Mouse (Mus musculus) A20 (cell line): ENCODE results near the gene Mfsd1.
A peak's percentile ranks its signal among the peaks of the same experiment; 100 is the strongest.

ENCODE experiments used
- DNase-seq: peaks from one replicate; pipeline ENCODE4 v3.0.0-alpha.2; 2011; ENCODE audit warnings: low read depth, low spot score

Gene Mfsd1

GRCm38 (mm10) chr3:67582273-67583124 is at the start of gene Mfsd1:
Gene Mfsd1, plus strand, starts transcription at chr3:67582741.
- peak; percentile 96 for DNase-seq

GRCm38 (mm10) chr3:67543630-67544029 is 38.9 kb upstream of the Mfsd1 start:
- no peak for DNase-seq

- no peak for DNase-seq
Measured at GRCm38 (mm10) chr3:67551193-67551592, 31.3 kb upstream of the Mfsd1 start.

GRCm38 (mm10) chr3:67553281-67553680 is 29.3 kb upstream of the Mfsd1 start:
- peak; percentile 13 for DNase-seq

GRCm38 (mm10) chr3:67553927-67554448 is 28.6 kb upstream of the Mfsd1 start:
- DNase-seq, result no peak

GRCm38 (mm10) chr3:67555211-67555610 is 27.3 kb upstream of the Mfsd1 start:
- no peak for DNase-seq

GRCm38 (mm10) chr3:67557200-67557651 is 25.3 kb upstream of the Mfsd1 start:
- peak; percentile 92 for DNase-seq

- peak; percentile 14 for DNase-seq
Measured at GRCm38 (mm10) chr3:67557718-67558354, 24.7 kb upstream of the Mfsd1 start.

GRCm38 (mm10) chr3:67564731-67565357 is 17.7 kb upstream of the Mfsd1 start:
- DNase-seq, result peak; percentile 52

- DNase-seq, result no peak
Measured at GRCm38 (mm10) chr3:67565540-67566227, 16.9 kb upstream of the Mfsd1 start.

- peak; percentile 76 for DNase-seq
Measured at GRCm38 (mm10) chr3:67568015-67568618, 14.4 kb upstream of the Mfsd1 start.

- peak; percentile 67 for DNase-seq
Measured at GRCm38 (mm10) chr3:67572918-67573317, 9.6 kb upstream of the Mfsd1 start.

- DNase-seq, result peak; percentile 37
Measured at GRCm38 (mm10) chr3:67573523-67573922, 9.0 kb upstream of the Mfsd1 start.

- peak; percentile 31 for DNase-seq
Measured at GRCm38 (mm10) chr3:67576248-67576647, 6.3 kb upstream of the Mfsd1 start.

GRCm38 (mm10) chr3:67576724-67577123 is 5.8 kb upstream of the Mfsd1 start:
- DNase-seq, result peak; percentile 61

- no peak for DNase-seq
Measured at GRCm38 (mm10) chr3:67583125-67583845, 744 bp downstream of the Mfsd1 start.

- no peak for DNase-seq
Measured at GRCm38 (mm10) chr3:67583846-67584186, 1.3 kb downstream of the Mfsd1 start.

GRCm38 (mm10) chr3:67586511-67586910 is 4.0 kb downstream of the Mfsd1 start:
- DNase-seq, result no peak

GRCm38 (mm10) chr3:67587430-67587829 is 4.9 kb downstream of the Mfsd1 start:
- DNase-seq, result peak; percentile 7

- DNase-seq, result no peak
Measured at GRCm38 (mm10) chr3:67601616-67602138, 19.1 kb downstream of the Mfsd1 start.
